Mouse (Mus musculus) gastrocnemius, postnatal 25 days (tissue): ENCODE measurements around the gene Eme2. TPM values are rescaled to one million over a fixed set of nuclear protein-coding genes. Genes with fewer than 3 reads are reported as not detected.

Source experiments
- DNase-seq: peaks from one replicate; pipeline ENCODE4 v3.0.0; 2022
- total RNA-seq, 2 experiments: library from RNA; stranded (reverse); gene quantifications; 1 replicate in 1 of 2; 2 replicates in 1 of 2; pipeline ENCODE4 v1.2.3; 2021

The Eme2 gene
- total RNA-seq, 2 experiments from 2014 or later = 8.8 to 10.4 TPM

DNA sequence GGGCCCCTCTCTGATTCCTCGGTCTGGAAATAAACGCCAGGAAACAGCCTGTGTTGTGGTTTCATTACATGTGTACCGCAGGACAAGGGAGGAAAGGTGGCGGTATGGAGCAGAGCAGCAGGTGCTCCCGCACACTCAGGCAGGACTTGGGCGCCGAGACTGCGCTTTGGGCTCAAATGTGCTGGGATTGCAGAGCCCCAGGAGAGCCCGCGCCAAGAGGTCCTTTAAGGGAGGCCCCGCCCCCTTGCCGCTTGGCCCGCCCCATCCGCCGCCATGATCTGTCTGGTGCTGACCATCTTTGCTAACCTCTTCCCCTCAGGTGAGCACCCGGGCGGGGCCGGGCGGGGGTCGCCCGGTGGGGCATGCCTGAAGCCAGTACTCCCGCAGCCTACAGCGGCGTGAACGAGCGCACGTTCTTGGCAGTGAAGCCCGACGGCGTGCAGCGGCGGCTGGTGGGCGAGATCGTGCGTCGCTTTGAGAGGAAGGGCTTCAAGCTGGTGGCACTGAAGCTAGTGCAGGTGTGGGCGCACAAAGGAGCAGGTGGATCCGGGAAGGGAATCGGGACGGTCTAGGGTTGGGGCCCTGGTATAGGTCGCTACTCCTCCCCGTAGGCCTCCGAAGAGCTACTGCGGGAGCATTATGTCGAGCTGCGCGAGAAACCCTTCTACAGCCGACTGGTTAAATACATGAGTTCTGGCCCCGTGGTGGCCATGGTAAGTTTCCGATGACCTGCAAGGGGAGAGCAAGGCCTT lies 1.5 kb upstream of the Eme2 start, which contains the start of gene Nme3:
Nme3 (plus strand) TSS at position 260 of the 752 bp plus-strand sequence.
- peak; percentile 79 for DNase-seq

DNA sequence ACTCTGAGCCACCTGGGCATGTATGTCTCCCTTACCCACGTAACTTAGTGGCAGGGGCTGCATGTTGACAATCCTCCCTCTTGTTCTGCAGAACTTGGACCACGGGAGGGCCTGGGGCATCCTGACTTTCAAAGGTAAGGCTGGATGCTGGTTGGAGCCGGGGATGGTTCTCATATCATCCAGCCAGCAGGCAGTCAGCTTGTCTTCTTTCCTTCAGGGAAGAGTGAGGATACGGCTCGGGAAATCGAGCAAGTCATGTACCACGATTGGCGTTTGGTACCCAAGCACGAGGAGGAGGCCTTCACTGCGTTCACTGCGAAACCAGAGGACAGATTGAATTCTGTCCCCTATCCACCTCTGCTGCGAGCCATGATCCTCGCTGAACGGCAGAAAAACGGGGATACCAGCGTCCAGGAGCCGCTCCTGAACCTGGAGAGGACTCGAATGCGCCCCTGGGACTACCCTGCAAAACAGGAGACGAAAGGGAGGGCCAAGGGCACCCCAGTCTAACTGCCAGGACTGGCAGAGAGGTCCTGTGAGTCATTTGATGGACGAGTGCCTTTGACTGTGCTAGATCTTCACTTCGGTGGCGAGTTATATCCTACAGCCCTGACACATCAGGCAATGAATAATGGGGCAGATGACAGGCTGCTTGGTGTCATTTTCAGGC lies 819 bp upstream of the Eme2 start:
- no peak for DNase-seq

DNA sequence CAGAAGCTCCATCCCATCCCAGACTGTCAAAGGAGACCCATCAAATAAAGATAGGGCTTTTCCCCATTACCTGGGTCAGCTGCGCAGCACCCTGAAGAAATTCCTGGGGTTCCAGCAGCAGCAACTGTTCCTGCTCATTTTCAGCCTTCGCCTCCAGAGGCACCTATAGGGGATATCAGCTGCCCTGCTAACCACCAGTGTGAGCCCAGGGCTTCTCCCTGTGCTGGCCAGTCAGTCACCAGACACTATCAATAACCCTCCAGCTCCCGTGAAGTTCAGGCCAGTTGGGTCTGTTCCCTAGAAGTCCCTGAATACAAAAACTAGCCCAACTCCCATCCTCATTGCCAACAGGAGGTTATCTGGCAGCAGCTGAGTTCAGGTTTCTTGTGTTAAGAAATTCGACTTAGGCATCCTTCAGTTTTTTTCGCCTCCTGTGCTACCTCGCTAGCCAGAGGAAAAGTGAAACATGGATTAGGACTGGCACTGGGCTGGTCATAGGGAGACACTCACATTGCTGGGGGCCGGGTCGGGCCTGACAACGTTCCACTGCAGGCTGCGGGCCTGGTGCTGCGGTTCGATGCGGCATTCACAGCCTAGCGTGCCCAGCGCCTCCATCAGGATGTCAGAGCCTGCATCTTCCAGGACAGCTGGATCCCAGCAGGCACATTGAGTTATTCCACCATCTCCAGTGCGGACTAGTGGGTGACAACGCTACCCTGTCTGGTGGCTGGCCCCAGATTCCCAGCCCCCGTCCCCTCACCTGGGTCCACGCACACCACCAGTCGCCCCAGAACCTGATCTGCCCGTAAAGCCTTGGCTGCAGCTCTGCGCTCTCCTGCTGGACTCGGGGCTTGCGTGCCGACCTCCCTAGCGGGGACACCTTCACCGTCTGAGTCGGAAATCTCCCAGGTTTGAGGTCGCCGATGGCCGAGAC lies 559 bp downstream of the Eme2 start:
- DNase-seq = no peak

DNA sequence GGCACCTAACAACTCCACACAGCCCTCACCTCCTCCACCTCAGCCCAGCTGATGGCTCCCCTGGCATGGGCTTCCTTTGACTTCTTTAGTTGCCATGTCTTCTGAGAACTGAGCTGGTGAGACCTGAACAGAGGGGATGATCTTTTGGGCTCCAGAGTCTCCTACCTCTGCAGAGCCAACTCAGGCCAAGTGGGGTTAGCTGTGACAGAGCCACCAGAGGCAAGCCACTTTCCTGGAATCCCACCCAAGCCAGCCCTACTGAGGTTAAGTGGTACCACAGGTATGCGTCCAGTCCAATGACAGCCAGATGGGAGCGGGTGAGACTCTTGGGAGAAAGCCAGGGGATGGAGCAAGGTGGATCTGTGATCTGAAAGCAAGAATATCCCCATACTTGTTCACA lies 1.6 kb downstream of the Eme2 start:
- no peak for DNase-seq

DNA sequence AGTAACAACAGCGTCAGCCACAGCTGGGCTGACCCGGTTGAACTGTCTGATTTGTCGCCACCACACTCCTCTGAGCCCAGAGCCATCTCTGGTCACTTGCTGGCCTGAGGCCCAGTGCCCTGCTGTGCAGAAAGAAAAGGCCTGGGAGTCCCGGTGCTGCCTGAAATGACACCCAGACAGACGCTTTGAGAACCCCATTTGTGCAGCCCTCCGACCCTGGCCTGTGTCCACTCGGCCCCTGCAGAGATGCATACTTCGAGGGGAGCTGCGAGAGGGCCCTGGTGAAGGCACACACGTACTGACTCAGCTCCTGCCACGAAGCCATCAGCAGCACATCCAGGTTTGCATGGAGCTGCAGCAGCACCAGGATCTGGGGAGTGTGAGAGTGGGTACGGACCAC lies 2.1 kb downstream of the Eme2 start:
- DNase-seq = no peak

DNA sequence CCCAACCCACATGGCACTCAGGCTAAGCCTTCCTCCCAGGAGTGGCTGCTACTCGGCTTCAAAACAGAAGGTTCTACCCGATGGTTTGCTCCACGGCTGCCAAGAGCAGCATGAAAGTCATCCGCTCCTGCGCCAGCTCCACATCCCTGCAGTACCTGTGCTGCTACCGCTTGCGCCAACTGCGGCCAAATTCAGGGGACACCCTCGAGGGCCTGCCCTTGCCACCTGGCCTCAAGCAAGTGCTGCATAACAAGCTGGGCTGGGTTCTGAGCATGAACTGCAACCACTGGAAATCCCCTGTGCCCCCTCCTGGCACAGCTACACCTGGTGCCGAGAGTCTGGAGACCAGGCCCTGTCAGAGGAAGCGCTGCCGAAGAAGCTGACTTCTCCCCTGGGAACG lies 3.6 kb downstream of the Eme2 start:
- DNase-seq = no peak

DNA sequence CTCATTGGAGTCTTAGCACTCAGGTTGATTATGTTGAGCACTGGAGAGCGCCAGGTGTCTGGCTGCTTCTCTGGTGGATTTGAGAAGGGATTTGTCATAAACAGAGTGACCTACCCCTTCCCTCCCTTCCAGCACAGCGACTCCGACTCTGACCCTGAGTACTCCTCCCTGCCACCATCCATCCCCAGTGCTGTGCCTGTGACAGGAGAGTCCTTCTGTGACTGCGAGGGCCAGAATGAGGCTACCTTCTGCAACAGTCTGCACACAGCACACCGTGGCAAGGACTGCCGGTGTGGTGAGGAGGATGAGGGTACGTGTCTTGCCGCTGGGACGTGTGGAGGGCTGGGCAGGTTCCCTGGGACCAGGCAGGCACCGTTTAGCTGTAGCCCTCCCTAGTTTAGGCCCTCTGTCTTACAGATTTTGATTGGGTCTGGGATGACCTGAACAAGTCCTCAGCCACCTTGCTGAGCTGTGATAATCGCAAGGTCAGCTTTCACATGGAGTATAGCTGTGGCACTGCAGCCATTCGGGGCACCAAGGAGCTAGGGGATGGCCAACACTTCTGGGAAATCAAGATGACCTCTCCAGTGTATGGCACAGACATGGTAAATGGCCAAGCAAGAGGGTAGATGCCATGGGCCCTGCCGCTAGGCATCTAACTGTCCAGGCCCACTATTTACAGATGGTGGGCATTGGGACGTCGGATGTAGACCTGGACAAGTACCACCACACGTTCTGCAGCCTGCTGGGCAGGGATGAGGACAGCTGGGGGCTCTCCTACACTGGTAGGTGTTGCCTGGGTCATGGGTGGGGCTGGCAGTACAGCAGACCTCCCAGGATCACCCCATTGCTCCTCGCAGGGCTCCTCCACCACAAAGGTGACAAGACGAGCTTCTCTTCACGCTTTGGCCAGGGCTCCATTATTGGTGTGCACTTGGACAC lies 4.5 kb downstream of the Eme2 start:
- no peak for DNase-seq

DNA sequence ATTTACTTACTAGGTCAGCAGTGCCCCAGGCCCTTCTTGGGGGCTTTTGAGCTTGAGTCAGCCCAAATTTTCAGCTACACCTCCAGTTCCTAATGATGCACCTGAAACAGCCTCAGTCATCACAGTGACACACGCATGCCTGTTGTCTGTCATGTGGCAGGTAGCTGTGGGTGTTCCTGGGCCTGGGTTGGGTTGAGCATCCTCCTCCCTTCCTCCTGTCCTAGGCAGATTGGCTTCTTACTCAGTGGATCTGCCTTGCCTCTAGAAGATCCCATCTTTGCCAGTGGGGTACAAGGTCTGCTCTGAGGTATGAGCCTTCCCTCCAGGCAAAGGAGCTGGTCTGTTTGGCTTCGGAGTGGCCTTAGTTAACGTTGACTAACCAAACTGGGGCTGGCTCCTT lies 6.0 kb downstream of the Eme2 start:
- no peak for DNase-seq

DNA sequence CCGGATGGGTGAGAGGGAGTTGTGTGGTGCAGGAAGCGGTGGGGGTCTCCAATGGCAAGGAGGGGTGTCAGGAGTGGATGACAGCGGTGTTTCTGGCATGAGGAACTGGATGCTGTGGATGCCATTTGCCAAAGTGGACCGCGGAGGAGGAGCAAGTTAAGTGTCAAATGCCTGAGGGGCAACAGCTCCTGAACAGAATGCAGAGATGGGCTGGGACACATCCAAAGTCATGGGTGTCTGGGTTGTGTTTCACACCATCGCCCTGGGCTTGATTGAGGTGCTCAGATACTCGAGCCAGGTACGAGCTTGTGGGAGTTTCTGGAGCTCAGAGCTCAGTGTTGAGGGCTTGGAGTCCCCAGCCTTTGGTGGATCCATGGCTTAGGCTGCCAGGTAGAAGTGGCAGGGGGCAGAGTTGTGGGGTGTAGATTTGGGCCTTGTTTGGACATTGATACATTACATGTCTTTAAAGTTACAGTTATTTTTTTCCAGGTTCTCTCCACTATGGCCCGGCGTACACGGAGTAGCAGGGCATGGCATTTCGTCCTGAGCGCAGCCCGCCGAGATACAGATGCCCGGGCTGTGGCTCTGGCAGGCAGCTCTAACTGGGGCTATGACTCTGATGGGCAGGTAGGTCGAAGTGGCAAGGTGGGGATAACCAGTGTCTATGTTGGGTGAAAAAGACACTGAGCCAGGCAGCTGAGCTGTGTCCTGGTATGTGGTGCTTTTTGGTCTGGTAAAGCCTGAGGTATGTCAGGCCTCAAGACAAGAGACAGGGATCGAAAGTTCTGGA lies 7.4 kb downstream of the Eme2 start:
- DNase-seq = no peak

DNA sequence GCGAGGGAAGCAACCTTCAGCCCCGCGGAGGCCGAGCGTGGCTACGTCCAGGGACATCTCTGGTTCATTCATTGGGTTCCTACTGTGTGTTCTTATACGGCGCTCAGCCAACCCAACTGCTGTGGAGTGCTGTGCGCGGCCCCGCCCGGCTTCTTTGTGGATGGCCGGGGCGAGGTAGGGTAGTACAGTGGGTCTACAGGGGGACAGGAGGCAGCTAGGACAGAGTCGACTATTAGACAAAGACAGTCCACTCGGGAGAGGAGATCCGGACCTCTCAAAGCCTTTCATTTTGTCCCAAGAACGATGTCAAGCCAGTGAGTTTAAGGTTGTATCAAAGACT lies 8.0 kb downstream of the Eme2 start:
- no peak for DNase-seq

DNA sequence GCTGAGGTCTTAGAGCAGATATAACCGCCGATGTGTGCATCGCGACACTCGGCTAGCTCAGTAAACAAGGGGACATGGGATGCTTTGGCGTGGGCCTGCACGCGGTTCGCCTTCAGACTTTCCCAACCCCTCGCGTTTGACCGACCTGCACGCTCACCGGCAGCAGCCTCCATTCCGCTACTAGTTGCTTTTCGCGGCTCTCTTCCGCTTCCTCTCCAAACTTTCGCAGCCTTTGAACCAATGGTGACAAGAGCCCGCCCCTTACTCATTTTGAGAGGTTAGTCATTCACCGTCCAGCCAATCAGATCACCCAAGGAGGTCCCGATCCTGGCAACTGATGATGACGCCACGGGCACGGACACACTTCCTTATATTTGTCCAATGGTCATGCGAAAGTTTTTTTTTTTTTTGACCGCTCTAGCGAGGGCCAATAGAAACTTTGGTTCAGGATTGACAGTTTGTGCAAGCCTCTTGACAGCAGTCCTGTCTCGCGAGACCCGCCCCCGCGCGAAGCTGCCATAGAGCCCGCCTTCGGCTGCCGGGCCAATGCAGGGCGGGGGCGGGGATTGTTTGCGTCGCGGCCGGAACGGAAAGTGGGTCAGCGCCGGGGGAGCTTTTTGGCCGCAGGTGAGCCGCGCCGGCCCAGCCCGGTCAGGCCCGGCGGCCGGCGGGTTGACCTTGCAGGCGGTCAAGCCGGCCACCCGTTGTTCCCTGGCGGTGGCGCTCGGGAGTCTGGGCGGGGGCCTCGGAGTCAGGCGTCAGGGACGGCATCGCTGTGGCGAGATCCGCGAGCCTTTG lies 8.6 kb downstream of the Eme2 start, which contains the start of the genes Nubp2 and Spsb3:
Nubp2 (minus strand) TSS at position 216 of the 798 bp plus-strand sequence.
Spsb3 (plus strand) TSS at position 510 of the 798 bp plus-strand sequence.
- peak; percentile 98 for DNase-seq

DNA sequence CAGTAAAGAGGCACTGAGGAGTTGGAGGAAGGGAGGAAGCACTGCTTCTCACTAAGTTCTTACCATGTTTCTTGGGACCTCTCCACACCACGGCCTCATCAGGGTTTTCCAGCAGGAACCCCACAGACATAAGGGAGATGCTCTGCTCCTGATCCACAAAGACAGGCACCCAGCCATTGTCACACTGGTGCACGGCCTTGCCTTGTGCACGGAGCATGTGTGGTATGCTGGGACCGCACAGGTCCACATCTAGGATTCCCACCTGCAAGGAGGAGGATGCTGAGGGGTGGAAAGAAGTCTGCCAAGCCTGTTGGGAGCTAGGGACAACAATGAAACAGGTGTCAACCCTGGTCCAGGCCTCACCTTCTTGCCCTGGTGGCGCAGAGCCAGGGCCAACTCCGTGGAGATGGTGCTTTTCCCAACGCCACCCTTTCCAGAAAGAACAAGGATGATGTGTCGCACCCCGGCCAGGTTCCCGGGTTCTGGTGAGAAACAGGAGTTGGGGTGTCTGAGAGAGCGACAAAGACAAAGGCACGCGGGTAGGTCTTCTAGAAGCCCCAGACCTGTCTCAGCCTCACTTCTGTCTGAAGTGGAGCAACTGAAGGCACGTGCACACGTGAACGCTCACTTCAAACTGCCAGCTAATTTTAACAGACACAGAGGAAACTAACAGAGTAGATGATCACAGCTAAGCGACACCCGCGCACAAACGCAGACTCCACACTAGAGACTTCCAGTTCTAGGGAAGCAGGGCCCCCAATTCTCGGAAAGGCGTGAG lies 9.3 kb downstream of the Eme2 start:
- DNase-seq = no peak

DNA sequence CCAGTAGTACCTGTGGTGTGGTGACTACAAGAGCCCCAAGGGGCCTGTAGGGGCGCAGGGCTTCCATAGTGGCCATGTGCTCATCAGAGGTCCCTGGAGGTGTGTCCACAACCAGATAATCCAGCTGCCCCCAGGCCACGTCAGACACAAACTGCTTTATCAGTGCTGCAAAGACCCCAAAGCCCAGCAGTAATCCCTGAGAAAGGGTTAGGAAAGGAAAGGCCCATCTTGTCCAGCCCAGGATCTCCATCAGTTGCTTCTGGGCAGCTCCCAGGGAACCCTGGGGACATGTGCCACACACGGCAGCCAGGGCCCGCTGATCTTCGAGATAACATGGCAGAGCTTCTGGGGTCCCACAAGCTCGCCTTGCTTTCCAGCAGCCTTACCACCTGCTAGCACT lies 10.5 kb downstream of the Eme2 start:
- no peak for DNase-seq

DNA sequence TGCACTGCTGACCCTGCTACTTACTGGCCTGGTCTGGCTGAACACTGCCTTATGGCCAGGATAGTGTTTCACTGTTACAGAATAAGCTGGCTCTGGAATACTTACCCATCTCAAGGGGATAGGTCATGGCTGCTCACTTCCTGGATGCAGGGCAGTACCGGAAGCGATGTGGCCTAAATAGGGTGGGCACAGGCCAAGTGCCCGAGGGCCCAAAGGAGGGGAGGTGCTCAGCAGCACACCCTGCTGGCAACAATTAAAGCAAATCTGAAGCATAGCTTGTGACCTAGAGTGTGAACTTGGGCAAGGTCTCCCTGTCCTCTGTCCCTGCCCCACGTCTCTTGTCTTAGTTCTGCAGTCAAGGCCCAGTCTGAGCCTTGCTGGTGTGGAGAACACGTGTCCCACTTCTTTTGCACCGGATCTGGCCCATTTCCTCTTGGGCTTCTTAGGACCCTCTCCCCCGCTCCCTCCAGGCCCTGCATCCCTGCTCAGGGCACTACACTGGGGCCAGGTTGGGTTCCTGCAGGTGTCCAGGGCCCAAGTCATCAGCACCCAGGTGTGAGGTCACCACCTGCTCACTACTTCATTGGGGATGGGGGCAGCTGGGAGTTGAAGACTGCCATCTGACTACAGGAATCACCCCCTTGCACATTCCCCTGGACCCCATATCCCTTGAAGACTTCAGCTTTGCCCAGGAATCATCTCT lies 13.0 kb downstream of the Eme2 start:
- no peak for DNase-seq

DNA sequence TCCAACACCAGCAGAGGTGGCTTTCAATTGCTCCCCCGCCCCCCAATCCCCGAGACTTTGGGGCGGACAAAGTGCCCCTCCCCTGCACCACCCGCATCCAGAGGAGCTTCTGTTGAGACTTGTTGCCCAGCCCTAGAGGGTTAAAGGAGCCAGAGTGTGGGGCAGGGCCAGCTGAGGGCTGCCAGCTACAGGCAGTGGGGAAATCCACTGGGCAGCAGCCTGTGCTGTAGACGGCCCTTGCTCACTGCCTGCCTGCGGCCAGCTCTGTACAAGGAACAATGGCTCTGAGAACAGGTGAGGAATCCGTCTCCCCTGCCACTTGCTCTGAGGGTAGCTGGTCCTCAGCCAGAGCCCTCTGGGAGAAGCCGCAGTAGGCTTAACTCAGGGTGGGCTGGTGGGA lies 16.4 kb downstream of the Eme2 start:
- no peak for DNase-seq

DNA sequence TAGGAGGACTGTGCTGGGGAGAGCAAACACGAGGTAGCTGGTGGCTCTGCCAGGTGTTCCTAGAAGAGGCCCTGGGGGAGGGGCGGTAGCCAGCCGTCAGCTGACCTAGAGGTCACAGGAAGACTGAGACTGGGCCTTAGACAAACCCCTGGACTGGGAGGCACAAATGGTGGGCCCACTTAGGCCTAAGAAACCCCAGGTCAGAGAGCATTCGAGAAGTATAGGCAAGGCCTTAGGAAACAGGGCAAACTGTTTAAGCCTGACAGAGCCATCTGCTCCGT lies 16.8 kb downstream of the Eme2 start:
- DNase-seq = peak; percentile 71

DNA sequence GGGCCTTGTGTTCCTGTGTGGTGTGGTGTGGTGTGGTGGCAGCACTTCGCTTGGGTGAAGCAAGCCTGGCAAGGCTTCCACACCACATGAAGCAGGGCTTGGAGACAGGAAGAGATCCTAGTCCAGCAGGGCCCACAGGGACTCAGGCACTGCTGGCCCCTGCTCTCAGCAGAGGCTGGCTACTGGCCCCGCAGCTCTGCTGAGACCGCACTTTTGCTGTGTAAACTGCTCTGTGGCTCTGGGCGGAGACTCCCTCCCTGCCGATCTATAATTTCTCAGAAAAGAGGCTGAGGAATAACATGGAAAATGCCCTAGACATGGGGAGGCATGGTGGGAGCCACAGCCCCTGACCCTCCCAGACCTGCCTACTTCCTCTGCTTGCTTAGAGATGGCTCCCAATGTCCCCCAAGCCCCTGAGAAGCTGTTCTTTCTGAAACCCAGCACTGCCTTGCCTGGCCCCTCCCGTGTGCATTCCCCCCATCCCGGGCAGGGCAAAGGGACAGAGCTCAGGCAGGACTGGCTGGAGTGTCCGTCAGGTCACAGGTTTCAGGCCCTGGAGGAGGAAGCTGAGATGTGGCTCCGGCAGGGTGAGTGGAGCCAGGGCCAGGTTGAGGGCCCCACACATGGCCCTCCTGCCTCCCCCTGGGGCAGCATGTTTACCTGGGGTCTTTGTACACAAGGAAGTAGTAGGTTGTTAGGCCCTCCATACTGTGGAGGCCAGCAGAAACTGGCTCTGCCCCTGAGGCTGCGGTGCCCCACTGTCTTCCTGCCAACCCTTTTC lies 17.4 kb downstream of the Eme2 start:
- DNase-seq = peak; percentile 55

DNA sequence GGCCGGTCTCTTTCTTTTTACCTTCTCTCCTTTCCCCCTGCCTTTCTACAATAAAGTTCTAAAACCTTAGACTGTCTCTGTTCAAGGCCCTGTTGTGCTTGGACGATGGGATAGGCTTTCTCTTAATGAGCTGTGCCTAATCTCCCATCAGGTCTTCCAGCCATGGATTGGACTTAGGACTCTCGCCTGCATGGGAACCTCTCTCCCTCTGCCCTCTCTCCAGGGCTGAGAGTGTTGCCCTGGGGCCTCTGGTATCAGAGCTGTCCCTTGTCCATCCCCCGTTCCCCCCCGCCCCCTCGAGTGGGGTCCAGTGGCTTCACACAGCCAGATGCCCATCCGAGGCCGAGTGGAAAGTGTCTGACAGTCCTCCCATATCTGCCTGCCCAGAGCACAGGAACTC lies 19.9 kb downstream of the Eme2 start:
- no peak for DNase-seq
